Mouse (Mus musculus) small intestine, adult 2 months (tissue): ENCODE data around the gene Matk. TPM values are rescaled to one million over a fixed set of nuclear protein-coding genes. Genes with fewer than 3 reads are reported as not detected.

Source experiments
- H3K27ac ChIP-seq: fragments of 200-500 bp; 2 replicates; pipeline ENCODE4 v1.5.1; 2012; ENCODE audit warnings: low read depth, low read length, control low read depth, inconsistent platforms; ENCODE audit not compliant: insufficient read depth
- H3K27me3 ChIP-seq: fragments of 200-500 bp; 2 replicates; pipeline ENCODE4 v1.6.1; 2012; ENCODE audit warnings: mild to moderate bottlenecking, moderate library complexity, low read length, inconsistent platforms; ENCODE audit not compliant: control insufficient read depth, insufficient read depth
- H3K36me3 ChIP-seq: fragments of 200-500 bp; 2 replicates; pipeline ENCODE4 v1.6.1; 2012; ENCODE audit warnings: mild to moderate bottlenecking, low read length, control low read depth, inconsistent platforms; ENCODE audit not compliant: control insufficient read depth, insufficient read depth
- H3K4me1 ChIP-seq: fragments of 200-500 bp; 2 replicates; pipeline ENCODE4 v1.6.1; 2012; ENCODE audit warnings: low read length, inconsistent platforms, mixed read lengths; ENCODE audit not compliant: control insufficient read depth, insufficient read depth, insufficient read length
- H3K4me3 ChIP-seq: fragments of 200-500 bp; 2 replicates; pipeline ENCODE4 v1.5.1; 2012; ENCODE audit warnings: low read depth, mild to moderate bottlenecking, control low read depth, inconsistent platforms, low read length, moderate library complexity
- CTCF ChIP-seq: fragments of 200-500 bp; IDR thresholded peaks from 2 replicates; pipeline ENCODE4 v1.5.1; 2012; ENCODE audit warnings: low read depth, mild to moderate bottlenecking, control low read depth, inconsistent platforms, low read length, moderate library complexity, mixed read lengths; ENCODE audit not compliant: insufficient replicate concordance, insufficient read length; ENCODE audit errors: extremely low read depth
- POLR2A ChIP-seq: fragments of 200-500 bp; IDR thresholded peaks from 2 replicates; pipeline ENCODE4 v1.6.1; 2012; ENCODE audit warnings: low read depth, mild to moderate bottlenecking, control low read depth, inconsistent platforms, low read length, moderate library complexity
- WGBS: fragments of 180-500 bp; shearing (Covaris S2); methylation state at CpG from one replicate; pipeline ENCODE4 v1.1.7; 2018; 5-methylcytosine and 5-hydroxymethylcytosine counted together
- polyA plus RNA-seq: library from polyadenylated mRNA; depleted of rRNA; stranded (reverse); fragments of >200 nt; gene quantifications from 2 replicates; pipeline ENCODE4 v1.2.3, GENCODE M21; 2012

The Matk gene
- polyA plus RNA-seq, 1 experiment = 13.0 TPM

DNA sequence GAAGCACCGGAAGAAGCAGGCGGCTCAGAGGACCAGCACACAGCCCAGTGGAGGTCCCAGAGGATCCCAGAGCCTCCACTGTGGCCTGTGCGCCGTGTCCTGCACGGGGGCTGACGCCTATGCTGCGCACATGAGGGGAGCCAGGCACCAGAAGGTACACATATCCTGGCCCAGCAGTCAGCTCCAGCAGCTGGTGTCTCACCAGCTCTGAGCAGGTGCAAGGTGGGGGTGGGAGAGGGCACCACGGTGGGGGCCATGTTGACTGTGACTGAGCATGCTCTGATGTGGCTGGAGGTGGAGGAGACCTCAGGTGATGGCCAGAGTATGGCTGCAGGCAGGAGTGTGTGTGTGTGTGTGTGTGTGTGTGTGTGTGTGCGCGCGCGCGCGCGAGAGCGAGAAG lies 10.7 kb upstream of the Matk start:
- peaks cover 3% of the 10 kb centered on the region; the same call in 1 of the 2 replicates for H3K27me3 ChIP-seq
- H3K4me3 ChIP-seq = no peak overlapping the region
- no peak overlapping the region for H3K27ac ChIP-seq
- no peak for TF ChIP-seq CTCF
- TF ChIP-seq POLR2A = no peak
- peaks cover 18% of the 10 kb centered on the region for H3K4me1 ChIP-seq
- 93% methylated on average over 16 of the region's 16 CpGs for WGBS
- no peaks in the 10 kb centered on the region for H3K36me3 ChIP-seq

DNA sequence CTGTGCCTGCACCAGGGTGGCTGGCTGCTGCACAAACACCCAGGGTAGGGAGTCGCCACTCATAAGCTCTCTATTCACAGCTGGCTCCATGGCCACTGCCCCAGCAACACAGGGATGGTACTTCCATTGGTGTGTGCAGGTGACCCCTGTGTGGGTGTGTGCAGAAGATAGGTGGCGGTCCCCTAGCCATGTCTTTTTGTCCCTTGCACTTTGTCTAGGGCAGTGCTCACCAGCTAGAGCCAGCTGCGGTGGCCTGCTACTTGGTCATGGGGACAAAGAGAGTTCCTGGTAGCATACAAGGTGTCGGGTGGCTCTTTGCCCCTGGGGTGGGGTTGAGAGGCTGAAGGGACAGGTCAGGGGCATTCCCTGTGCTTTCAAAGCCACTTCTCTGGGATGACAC lies 8.6 kb upstream of the Matk start:
- TF ChIP-seq CTCF = no peak
- no peak for TF ChIP-seq POLR2A
- Histone ChIP-seq H3K27ac (no peak overlapping the region), H3K27me3 (peaks cover 2% of the 10 kb centered on the region; the same call in 1 of the 2 replicates), H3K4me1 (peaks cover 29% of the 10 kb centered on the region), H3K4me3 (no peak overlapping the region), H3K36me3 (no peaks in the 10 kb centered on the region; the same call in 1 of the 2 replicates)
- WGBS = 56% methylated on average over 4 of the region's 4 CpGs

- TF ChIP-seq CTCF (peak; percentile 87; the same call in 1 of the 2 replicates), POLR2A (no peak)
- H3K27ac ChIP-seq = no peak overlapping the region
- 9% methylated on average over 17 of the region's 17 CpGs for WGBS
- no peak overlapping the region for H3K4me3 ChIP-seq
- H3K36me3 ChIP-seq = no peaks in the 10 kb centered on the region; the same call in 1 of the 2 replicates
- H3K4me1 ChIP-seq = peaks cover 33% of the 10 kb centered on the region
- no peaks in the 10 kb centered on the region; the same call in 1 of the 2 replicates for H3K27me3 ChIP-seq
These were observed 8.1 kb upstream of the Matk start for GRCm38 (mm10) chr10:81244595-81244994.

DNA sequence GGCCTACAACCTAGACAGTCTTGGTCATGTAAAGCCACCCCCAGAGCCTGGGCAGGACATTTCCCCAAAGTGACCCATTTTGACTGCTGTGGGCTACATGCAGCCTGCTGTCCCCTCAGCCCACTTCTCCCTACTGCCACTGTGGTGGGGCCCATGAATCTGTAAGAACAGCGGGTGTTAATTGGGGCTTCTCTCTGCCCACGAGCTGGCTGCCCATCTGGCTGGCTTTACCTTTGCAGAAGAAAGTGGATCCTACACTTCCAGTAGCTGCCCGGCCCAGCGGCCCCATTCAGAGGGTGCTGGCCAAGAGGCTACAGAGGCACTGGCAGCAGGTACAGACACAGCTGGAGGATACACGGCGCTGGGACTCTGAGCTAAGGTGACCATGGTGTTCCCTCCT lies 7.6 kb upstream of the Matk start:
- Histone ChIP-seq H3K4me1 (peaks cover 39% of the 10 kb centered on the region), H3K4me3 (no peak overlapping the region), H3K36me3 (no peaks in the 10 kb centered on the region; the same call in 1 of the 2 replicates), H3K27ac (no peak overlapping the region), H3K27me3 (no peaks in the 10 kb centered on the region)
- 93% methylated on average over 6 of the region's 6 CpGs for WGBS
- TF ChIP-seq POLR2A (no peak), CTCF (no peak)

GRCm38 (mm10) chr10:81247804-81248203 lies 4.9 kb upstream of the Matk start:
- Histone ChIP-seq H3K4me3 (no peak overlapping the region), H3K27me3 (peaks cover 8% of the 10 kb centered on the region), H3K27ac (peak overlapping the region; percentile 86), H3K4me1 (peaks cover 45% of the 10 kb centered on the region), H3K36me3 (no peaks in the 10 kb centered on the region; the same call in 1 of the 2 replicates)
- TF ChIP-seq POLR2A = no peak
- no peak for TF ChIP-seq CTCF
- WGBS = 27% methylated on average over 2 of the region's 2 CpGs

DNA sequence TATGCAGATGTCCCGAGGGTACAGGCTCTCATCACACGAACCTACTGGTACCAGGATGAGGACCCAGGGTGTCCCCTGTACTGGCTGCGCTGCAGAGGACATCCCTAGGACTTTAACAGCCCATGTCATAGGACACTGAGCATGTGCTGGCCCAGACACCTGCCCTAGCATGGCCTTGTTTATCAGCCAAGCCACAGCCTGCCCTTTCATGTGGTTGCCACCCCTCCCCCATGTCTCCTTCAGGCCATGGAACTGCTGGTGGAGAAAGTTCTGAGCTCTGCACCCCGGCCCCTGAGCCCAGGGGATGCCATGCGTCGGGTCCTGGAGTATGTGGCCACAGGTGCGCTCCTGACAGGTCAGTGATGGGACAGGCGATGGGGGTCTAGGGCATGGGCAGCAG lies 3.3 kb upstream of the Matk start:
- H3K27ac ChIP-seq = no peak overlapping the region
- WGBS = 82% methylated on average over 8 of the region's 8 CpGs
- TF ChIP-seq CTCF = no peak
- no peak for TF ChIP-seq POLR2A
- H3K4me3 ChIP-seq = no peak overlapping the region
- no peaks in the 10 kb centered on the region; the same call in 1 of the 2 replicates for H3K36me3 ChIP-seq
- peaks cover 15% of the 10 kb centered on the region for H3K27me3 ChIP-seq
- H3K4me1 ChIP-seq = peaks cover 38% of the 10 kb centered on the region

- WGBS = 42% methylated on average over 1 of the region's 1 CpGs
- H3K4me1 ChIP-seq = peaks cover 10% of the 10 kb centered on the region
- H3K36me3 ChIP-seq = no peaks in the 10 kb centered on the region
- H3K27ac ChIP-seq = no peak overlapping the region
- H3K4me3 ChIP-seq = no peak overlapping the region
- no peak for TF ChIP-seq CTCF
- TF ChIP-seq POLR2A = no peak
- H3K27me3 ChIP-seq = peaks cover 22% of the 10 kb centered on the region
These were observed 2.2 kb downstream of the Matk start for GRCm38 (mm10) chr10:81254886-81255285.
